Mouse (Mus musculus) limb, embryonic 14.5 days (tissue): Measurements from ENCODE around the gene Commd3. TPM values are rescaled to one million over a fixed set of nuclear protein-coding genes. Genes with fewer than 3 reads are reported as not detected.

ENCODE experiments used
- ATAC-seq: fragments of 200-750 bp; cut with Nextera tagmentation; 2 replicates; pipeline ENCODE4 v1.8.0; 2017; ENCODE audit warnings: low read depth, moderate number of reproducible peaks, moderate TSS enrichment; ENCODE audit not compliant: low FRiP score
- DNase-seq: peaks from one replicate; pipeline ENCODE4 v3.0.0-alpha.2; 2015; ENCODE audit warnings: low spot score
- H3K27ac ChIP-seq: fragments of 300-500 bp; sonication (generic); replicated peaks from 2 replicates; pipeline ENCODE4 v1.5.1; 2014; ENCODE audit warnings: low read depth, mild to moderate bottlenecking, low read length, moderate library complexity, mixed read lengths
- H3K27me3 ChIP-seq: fragments of 300-500 bp; sonication (generic); 2 replicates; pipeline ENCODE4 v1.6.1; 2014; ENCODE audit warnings: low read length, mixed read lengths; ENCODE audit not compliant: control insufficient read depth, insufficient read depth
- H3K36me3 ChIP-seq: fragments of 300-500 bp; sonication (generic); 2 replicates; pipeline ENCODE4 v1.6.1; 2014; ENCODE audit warnings: mild to moderate bottlenecking, low read length, moderate library complexity, mixed read lengths; ENCODE audit not compliant: control insufficient read depth, insufficient read depth
- H3K4me1 ChIP-seq: fragments of 300-500 bp; sonication (generic); 2 replicates; pipeline ENCODE4 v1.6.1; 2014; ENCODE audit warnings: antibody characterized with exemption, low read length, mixed read lengths; ENCODE audit not compliant: control insufficient read depth, insufficient read depth
- H3K4me2 ChIP-seq: fragments of 300-500 bp; sonication (generic); replicated peaks from 2 replicates; pipeline ENCODE4 v1.6.1; 2014; ENCODE audit warnings: low read depth, mild to moderate bottlenecking, low read length, moderate library complexity; ENCODE audit not compliant: severe bottlenecking
- H3K4me3 ChIP-seq: fragments of 300-500 bp; sonication (generic); replicated peaks from 2 replicates; pipeline ENCODE4 v1.5.1; 2014; ENCODE audit warnings: low read length
- H3K9ac ChIP-seq: fragments of 300-500 bp; sonication (generic); 2 replicates; pipeline ENCODE4 v1.6.1; 2014; ENCODE audit warnings: mild to moderate bottlenecking, low read depth, low read length, moderate library complexity; ENCODE audit not compliant: severe bottlenecking
- H3K9me3 ChIP-seq: fragments of 300-500 bp; sonication (generic); 2 replicates; pipeline ENCODE4 v1.6.1; 2016; ENCODE audit warnings: low read length; ENCODE audit not compliant: control insufficient read depth
- POLR2A ChIP-seq: fragments of 200-500 bp; IDR thresholded peaks from 2 replicates; pipeline ENCODE4 v1.8.0; 2012; ENCODE audit warnings: inconsistent platforms, mild to moderate bottlenecking, moderate library complexity, borderline replicate concordance; ENCODE audit not compliant: insufficient read depth, insufficient read length; ENCODE audit errors: extremely low read depth
- WGBS: fragments of 180-500 bp; shearing (Covaris S2); extraction: QIAGEN DNeasy Blood & Tissue Kit; methylation state at CpG from one replicate; pipeline ENCODE4 v1.1.7; 2014; 5-methylcytosine and 5-hydroxymethylcytosine counted together
- polyA plus RNA-seq, 2 experiments: library from polyadenylated mRNA; depleted of rRNA in 1 of 2; stranded (reverse) in 1 of 2; unstranded in 1 of 2; fragments of >200 nt; fragmentation: Nextera tagmentation in 1 of 2; extraction: Ambion mirVana in 1 of 2; gene quantifications; 2 replicates each; pipeline versions ENCODE4 v1.2.1 to v1.2.3; 2012 to 2014

Commd3 gene
- polyA plus RNA-seq, 2 experiments = 146 to 233 TPM

GRCm38 (mm10) chr2:18697591-18698244, 25.5 kb downstream of the Commd3 start:
- Histone ChIP-seq H3K36me3 (no peaks in the 10 kb centered on the region), H3K4me2 (no peak overlapping the region), H3K9ac (no peak overlapping the region), H3K4me3 (no peak overlapping the region), H3K9me3 (no peaks in the 10 kb centered on the region), H3K4me1 (peaks cover 5% of the 10 kb centered on the region; the same call in 1 of the 2 replicates), H3K27me3 (peaks cover 78% of the 10 kb centered on the region), H3K27ac (no peak overlapping the region)
- DNase-seq = no peak
- TF ChIP-seq POLR2A = no peak
- ATAC-seq = no peak
- WGBS = 2% methylated on average over 4 of the region's 4 CpGs

GRCm38 (mm10) chr2:18698663-18699385, 26.6 kb downstream of the Commd3 start:
- WGBS = under 1% methylated on average over 43 of the region's 56 CpGs

GRCm38 (mm10) chr2:18699401-18699990, 27.3 kb downstream of the Commd3 start:
- Histone ChIP-seq H3K27me3 (peaks cover 74% of the 10 kb centered on the region), H3K9ac (no peak overlapping the region), H3K4me1 (peaks cover 5% of the 10 kb centered on the region; the same call in 1 of the 2 replicates), H3K9me3 (no peaks in the 10 kb centered on the region), H3K36me3 (no peaks in the 10 kb centered on the region), H3K4me3 (no peak overlapping the region), H3K27ac (no peak overlapping the region), H3K4me2 (no peak overlapping the region)
- no peak for TF ChIP-seq POLR2A
- 2% methylated on average over 11 of the region's 11 CpGs for WGBS
- DNase-seq (no peak), ATAC-seq (no peak)

More at GRCm38 (mm10) chr2:18698663-18699385, 26.6 kb downstream of the Commd3 start:
- no peak overlapping the region for H3K27ac ChIP-seq
- H3K27me3 ChIP-seq = peaks cover 73% of the 10 kb centered on the region
- DNase-seq (no peak), ATAC-seq (no peak)
- H3K4me2 ChIP-seq = no peak overlapping the region
- H3K4me1 ChIP-seq = peaks cover 5% of the 10 kb centered on the region; the same call in 1 of the 2 replicates
- no peaks in the 10 kb centered on the region for H3K9me3 ChIP-seq
- no peak overlapping the region for H3K9ac ChIP-seq
- no peak for TF ChIP-seq POLR2A
- 0 out of 2 replicates have a peak overlapping the region, but pooled peaks have one; percentile 10 for H3K4me3 ChIP-seq
- no peaks in the 10 kb centered on the region for H3K36me3 ChIP-seq

DNA sequence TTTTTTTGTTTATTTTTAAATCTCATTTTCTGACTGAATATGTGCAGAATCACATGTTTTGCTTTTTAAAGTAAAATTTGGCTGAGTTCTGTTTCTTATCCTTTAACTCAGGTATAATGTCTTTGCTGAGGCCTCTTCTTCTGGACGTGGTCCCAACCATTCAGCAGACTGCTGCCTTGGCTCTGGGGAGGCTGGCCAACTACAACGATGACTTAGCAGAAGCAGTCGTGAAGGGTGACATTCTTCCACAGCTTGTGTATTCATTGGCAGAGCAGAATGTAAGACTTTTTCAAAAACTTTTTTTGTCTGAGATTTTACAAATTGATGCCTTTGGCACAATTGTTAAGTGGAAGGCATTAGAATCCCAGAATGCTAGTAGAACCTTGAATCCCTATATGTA, 38.2 kb downstream of the Commd3 start:
- Histone ChIP-seq H3K27ac (no peak overlapping the region), H3K4me2 (no peak overlapping the region), H3K9ac (no peak overlapping the region), H3K4me3 (no peak overlapping the region), H3K27me3 (no peaks in the 10 kb centered on the region), H3K4me1 (no peaks in the 10 kb centered on the region), H3K36me3 (no peaks in the 10 kb centered on the region), H3K9me3 (no peaks in the 10 kb centered on the region)
- ATAC-seq (no peak), DNase-seq (no peak)
- 64% methylated on average over 3 of the region's 3 CpGs for WGBS
- TF ChIP-seq POLR2A = no peak

DNA sequence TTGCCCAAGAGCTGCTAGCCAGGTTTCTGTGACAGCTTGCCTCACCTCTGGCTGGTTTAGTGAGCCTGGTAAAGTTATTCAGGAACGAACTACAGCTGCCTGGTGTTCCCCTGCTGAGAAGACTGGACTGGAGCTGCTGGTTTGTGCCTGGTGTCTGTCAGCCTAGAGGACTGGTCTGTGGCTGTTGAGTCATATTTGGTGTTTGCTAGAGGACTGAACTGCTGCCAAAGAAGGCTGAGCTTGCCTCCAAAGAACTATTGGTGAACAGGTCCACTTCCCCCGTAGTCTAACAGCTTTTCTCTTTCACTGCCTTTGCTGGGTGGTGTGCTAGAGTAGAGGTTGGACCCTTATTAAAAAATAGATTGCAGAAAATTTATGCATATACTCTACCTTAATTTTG, 40.9 kb downstream of the Commd3 start:
- no peaks in the 10 kb centered on the region for H3K36me3 ChIP-seq
- no peak overlapping the region for H3K4me2 ChIP-seq
- H3K27me3 ChIP-seq = no peaks in the 10 kb centered on the region
- DNase-seq (no peak), ATAC-seq (no peak)
- no peak overlapping the region for H3K27ac ChIP-seq
- H3K4me1 ChIP-seq = no peaks in the 10 kb centered on the region
- no peaks in the 10 kb centered on the region for H3K9me3 ChIP-seq
- TF ChIP-seq POLR2A = no peak
- 48% methylated on average over 2 of the region's 2 CpGs for WGBS
- no peak overlapping the region for H3K4me3 ChIP-seq
- H3K9ac ChIP-seq = no peak overlapping the region
